20 mouse cellular contexts compared by ENCODE assay signal in the genomic region with DNA sequence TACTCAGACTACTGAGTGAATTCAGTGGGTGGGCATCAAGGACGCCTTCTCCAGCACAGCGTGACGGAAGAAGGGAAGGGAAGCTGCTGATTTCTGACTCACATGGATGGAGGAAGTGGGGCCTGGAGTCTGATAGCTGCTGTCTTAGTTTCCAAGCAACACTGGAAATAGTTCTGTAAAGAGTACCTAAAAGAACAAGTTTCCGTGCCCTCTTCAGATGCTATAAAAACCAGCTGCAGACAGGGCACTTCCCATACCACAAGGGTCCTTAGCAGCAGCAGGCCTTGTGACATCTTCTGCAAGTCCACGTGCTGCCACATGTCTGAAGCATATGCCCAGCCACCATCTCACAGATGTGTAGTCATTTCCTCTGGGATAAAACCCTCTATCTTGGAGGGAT. TPM values are rescaled to one million over a fixed set of nuclear protein-coding genes. Genes with fewer than 3 reads are reported as not detected.
A peak's percentile ranks its signal among the peaks of the same experiment; 100 is the strongest.
DNase-seq lines count a peak whose midpoint lies in the region; ATAC-seq and TF ChIP-seq lines count a peak whose summit lies in the region.
"Had no signal": no experiment of that assay in that cellular context is flagged by ENCODE, and none has a peak within 500 bp of the region (broad histone marks: within the 10 kb centered on the region; RNA-seq: fewer than 3 reads in every experiment).

No protein-coding gene starts in this region.

- H3K4me2 ChIP-seq in CH12.LX (ENCODE audit: insufficient read depth, low read depth, poor library complexity, severe bottlenecking), result no peak overlapping the region
- H3K4me2 ChIP-seq: embryonic facial prominence, embryonic 13.5 days; forebrain, embryonic 13.5 days; hindbrain, embryonic 13.5 days had no signal

- no peak for TF ChIP-seq POLR2A in CH12.LX (IDR thresholded peaks at IDR 0.05; ENCODE audit: low read depth, low read length)

- no peaks in the 10 kb centered on the region for H3K36me3 ChIP-seq in CH12.LX (replicated peaks in 1 of 2; ENCODE audit: control insufficient read depth in 1 of 2, insufficient read depth in 1 of 2, low read length in 1 of 2)
- H3K36me3 ChIP-seq in megakaryocyte, embryonic 14.5 days (replicated peaks; ENCODE audit: low read length), result no peaks in the 10 kb centered on the region
- H3K36me3 ChIP-seq: embryonic facial prominence, embryonic 13.5 days; heart, embryonic 10.5 days; hindbrain, embryonic 13.5 days had no signal

- no peaks in the 10 kb centered on the region for H3K27me3 ChIP-seq in CH12.LX (replicated peaks)
- peaks cover 3% of the 10 kb centered on the region for H3K27me3 ChIP-seq in megakaryocyte, embryonic 14.5 days (replicated peaks)
- H3K27me3 ChIP-seq: embryonic facial prominence, embryonic 13.5 days; forebrain, embryonic 13.5 days; hindbrain, embryonic 13.5 days had no signal

- H3K27ac ChIP-seq in layer of hippocampus, adult 2 months, result no peak overlapping the region
- no peak overlapping the region for H3K27ac ChIP-seq in CH12.LX (ENCODE audit: insufficient read depth, low read depth)
- H3K27ac ChIP-seq: embryonic facial prominence, embryonic 13.5 days; forebrain, embryonic 13.5 days; heart, embryonic 10.5 days; hindbrain, embryonic 13.5 days; hindbrain, postnatal 0 days had no signal

- TF ChIP-seq EP300 in CH12.LX (IDR thresholded peaks at IDR 0.05; ENCODE audit: low read length), result no peak

- peaks cover 0 to 18% of the 10 kb centered on the region in 2 experiments; a peak in 2 of 4 replicates for H3K4me1 ChIP-seq in CH12.LX (ENCODE audit: control insufficient read depth in 1 of 2, insufficient read depth in 2 of 2)
- peaks cover 15% of the 10 kb centered on the region for H3K4me1 ChIP-seq in megakaryocyte, embryonic 14.5 days
- H3K4me1 ChIP-seq: embryonic facial prominence, embryonic 13.5 days; forebrain, embryonic 13.5 days; heart, embryonic 10.5 days; hindbrain, embryonic 13.5 days had no signal

- TF ChIP-seq RAD21 in CH12.LX (IDR thresholded peaks at IDR 0.05; ENCODE audit: low read depth, low read length), result no peak

- no peak overlapping the region for H3K9ac ChIP-seq in CH12.LX (ENCODE audit: insufficient read depth, low read depth)
- H3K9ac ChIP-seq: embryonic facial prominence, embryonic 13.5 days; forebrain, embryonic 13.5 days; forebrain, postnatal 0 days; hindbrain, embryonic 13.5 days had no signal

- TF ChIP-seq CTCF in layer of hippocampus, adult 2 months (conservative IDR thresholded peaks at IDR 0.05), result no peak
- no peak for TF ChIP-seq CTCF in CH12.LX (conservative IDR thresholded peaks at IDR 0.05 in 1 of 2, IDR thresholded peaks at IDR 0.05 in 1 of 2; ENCODE audit: low read depth in 2 of 2, low read length in 2 of 2)

- peak; percentile 66 for ATAC-seq in common myeloid progenitor, adult 5-6 weeks (replicated peaks; ENCODE audit: low read depth, poor library complexity, severe bottlenecking)
- ATAC-seq: forebrain, embryonic 13.5 days; forebrain, postnatal 0 days; hindbrain, postnatal 0 days had no signal

- H3K4me3 ChIP-seq in layer of hippocampus, adult 2 months, result no peak overlapping the region
- H3K4me3 ChIP-seq in CH12.LX (replicated peaks in 1 of 3; ENCODE audit: low read depth in 2 of 3, low read length in 2 of 3, poor library complexity in 1 of 3), result no peak overlapping the region
- peak overlapping the region; percentile 68 for H3K4me3 ChIP-seq in megakaryocyte, embryonic 14.5 days (replicated peaks)
- H3K4me3 ChIP-seq: embryonic facial prominence, embryonic 13.5 days; forebrain, embryonic 13.5 days; heart, embryonic 10.5 days; hindbrain, embryonic 13.5 days had no signal

- H3K79me2 ChIP-seq in CH12.LX (replicated peaks; ENCODE audit: control insufficient read depth, extremely low read depth, insufficient read depth, poor library complexity, severe bottlenecking), result no peaks in the 10 kb centered on the region

- DNase-seq in layer of hippocampus, adult 9-11 months, result peak; percentile 63
- no peak for DNase-seq in layer of hippocampus, adult 2 months (ENCODE audit: low spot score in 2 of 2)
- DNase-seq in CH12.LX (ENCODE audit: extremely low read depth), result peak; percentile 40
- no peak for DNase-seq in cerebellum, adult 11 months
- no peak for DNase-seq in cerebellum, adult 11-12 months
- DNase-seq: adrenal gland, postnatal 10 days; cerebellum, adult 8-10 months; cerebellum, postnatal 25 days; forebrain, postnatal 0 days; gastrocnemius, postnatal 25 days; heart, postnatal 10 days had no signal

- in situ Hi-C loops in CH12.LX (cut with MboI; ENCODE audit: low pct_ligation_motif_present, low pct_unique_long_range_greater_than_20kb, low sequenced_read_pairs), result no loop called here

- peaks cover 11% of the 10 kb centered on the region for H3K9me3 ChIP-seq in CH12.LX (replicated peaks; ENCODE audit: low read length)
- H3K9me3 ChIP-seq in megakaryocyte, embryonic 14.5 days, result peaks cover 10% of the 10 kb centered on the region
- H3K9me3 ChIP-seq: embryonic facial prominence, embryonic 13.5 days; forebrain, embryonic 13.5 days; heart, embryonic 10.5 days; hindbrain, embryonic 13.5 days had no signal

- dilution Hi-C loops in CH12.LX (cut with MboI; ENCODE audit: extremely low pct_ligation_motif_present, extremely low pct_unique_long_range_greater_than_20kb, low sequenced_read_pairs), result no loop called here

TF ChIP-seq in CH12.LX, 34 proteins besides CTCF, POLR2A, EP300 and RAD21:
- TF ChIP-seq USF1 (IDR thresholded peaks at IDR 0.05; ENCODE audit: low read depth, low read length) (no peak), USF2 (conservative IDR thresholded peaks at IDR 0.05; ENCODE audit: low read depth, low read length) (no peak), MEF2A (IDR thresholded peaks at IDR 0.05; ENCODE audit: borderline replicate concordance, low read depth, low read length) (no peak), ZKSCAN1 (IDR thresholded peaks at IDR 0.05; ENCODE audit: borderline replicate concordance, low read depth, low read length) (no peak), MAX (IDR thresholded peaks at IDR 0.05; ENCODE audit: low read length) (peak; percentile 76), SMC3 (IDR thresholded peaks at IDR 0.05; ENCODE audit: low read depth, low read length) (no peak), ETS1 (conservative IDR thresholded peaks at IDR 0.05; ENCODE audit: low read depth, low read length) (no peak), NELFE (IDR thresholded peaks at IDR 0.05; ENCODE audit: low read depth, low read length) (no peak), MXI1 (IDR thresholded peaks at IDR 0.05; ENCODE audit: low read depth, low read length) (no peak), MYC (IDR thresholded peaks at IDR 0.05; ENCODE audit: low read depth, low read length) (0 out of 2 replicates have a peak, but pooled peaks have one; percentile 32), PAX5 (IDR thresholded peaks at IDR 0.05; ENCODE audit: low read length) (no peak), BHLHE40 (IDR thresholded peaks at IDR 0.05; ENCODE audit: low read depth, low read length) (0 out of 2 replicates have a peak, but pooled peaks have one; percentile 32)
TF ChIP-seq in CH12.LX: peak in this region for 3.

RNA-seq across cellular contexts. Expression of gene Rab7b, which starts 8.9 kb away (rescaled TPM):
- total RNA-seq in layer of hippocampus, adult 2 months (2021), result 1 to 10 TPM in 1 of 2 experiments, under 1 TPM in 1; 0.83 to 1.6 TPM
- total RNA-seq in CH12.LX (2012; rRNA removed) (not detected in 2 replicates), CH12.LX (2014; rRNA removed) (not detected in 2 replicates)
- polyA plus RNA-seq in CH12.LX (2012; ENCODE audit: insufficient read length, low read depth), result 0.19 and 0.44 TPM in 2 replicates
- total RNA-seq in common myeloid progenitor, adult 5-6 weeks (2017), result 10.5 and 11.4 TPM in 2 replicates
- 2.3 TPM in 1 of 2 replicates, not detected in the other for polyA plus RNA-seq in megakaryocyte, embryonic 14.5 days (2012; ENCODE audit: insufficient read depth, low replicate concordance)
- polyA plus RNA-seq: G1E had no signal

RNA-seq across cellular contexts. Expression of gene Ctse, which starts 41.5 kb away (rescaled TPM):
- not detected for total RNA-seq in layer of hippocampus, adult 2 months (2021)
- total RNA-seq in CH12.LX (2012; rRNA removed) (1.4 and 1.9 TPM in 2 replicates), CH12.LX (2014; rRNA removed) (1.6 and 1.7 TPM in 2 replicates)
- polyA plus RNA-seq in CH12.LX (2012; ENCODE audit: insufficient read length, low read depth), result 11.6 TPM in 2 replicates
- total RNA-seq in common myeloid progenitor, adult 5-6 weeks (2017), result 56.9 and 66.7 TPM in 2 replicates
- 4.2 TPM in 1 of 2 replicates, not detected in the other for polyA plus RNA-seq in megakaryocyte, embryonic 14.5 days (2012; ENCODE audit: insufficient read depth, low replicate concordance)
- total RNA-seq: hindbrain, postnatal 0 days had no signal
- polyA plus RNA-seq: embryonic facial prominence, embryonic 13.5 days; forebrain, embryonic 13.5 days; heart, embryonic 14.5 days; hindbrain, embryonic 13.5 days; hindbrain, postnatal 0 days had no signal

Comparison
In these comparisons a context has a peak if more than half of its experiments do, and no peak if none do; other contexts are left out.
1. DNase-seq: peak in layer of hippocampus, adult 9-11 months (single experiment) and CH12.LX (single experiment); none in layer of hippocampus, adult 2 months (0 of 2), cerebellum, adult 11 months (single experiment) and cerebellum, adult 11-12 months (single experiment).
2. RNA of gene Ctse, which starts 41.5 kb away (total RNA-seq): 56.9 to 66.7 TPM in common myeloid progenitor, adult 5-6 weeks; 1.4 to 1.9 TPM in CH12.LX and not detected in layer of hippocampus, adult 2 months; every median in the first group is over 10 times any median in the second.